Mouse (Mus musculus): ENCODE results near the gene Slc22a23.

- no peak for TF ChIP-seq USF1 (IDR thresholded peaks at IDR 0.05; ENCODE audit: low read depth, low read length)
- TF ChIP-seq ZMIZ1 (IDR thresholded peaks at IDR 0.05; ENCODE audit: low read depth, low read length), result no peak
- no peak for TF ChIP-seq CTCF (conservative IDR thresholded peaks at IDR 0.05 in 1 of 2, IDR thresholded peaks at IDR 0.05 in 1 of 2; ENCODE audit: low read depth in 2 of 2, low read length in 2 of 2)
- TF ChIP-seq POLR2A (IDR thresholded peaks at IDR 0.05; ENCODE audit: low read depth, low read length), result no peak
- no peak for TF ChIP-seq MAX (IDR thresholded peaks at IDR 0.05; ENCODE audit: low read length)
- no peak for TF ChIP-seq USF2 (conservative IDR thresholded peaks at IDR 0.05; ENCODE audit: low read depth, low read length)
Observed at GRCm38 (mm10) chr13:34304896-34305295, 40.1 kb downstream of the Slc22a23 start.
